Mouse (Mus musculus): ENCODE measurements at regions not wholly inside any gene's neighbourhood (a gene's known extent, or its start where the extent isn't known, plus 50 kb on each side); places are given as distances from the start of the nearest gene placed in this dataset.

DNA sequence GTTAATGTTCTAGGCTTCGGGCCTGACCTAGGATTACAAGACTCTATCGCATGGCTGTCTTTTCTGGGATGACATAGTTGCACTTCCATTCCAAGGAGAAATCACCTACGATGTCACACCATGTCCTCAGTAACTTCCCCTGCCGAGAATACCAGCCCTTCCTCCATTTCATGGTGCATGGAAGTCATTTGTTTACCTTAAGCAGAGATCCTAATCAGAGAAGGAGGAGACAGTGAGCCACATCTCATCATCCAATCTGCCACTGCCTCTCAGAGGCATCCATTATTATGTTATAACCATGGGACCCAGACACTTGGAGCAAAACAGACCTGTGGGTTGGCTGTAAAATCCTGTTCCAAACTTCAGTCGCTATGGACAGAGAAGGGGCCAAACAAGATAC, 550.1 kb upstream of the Klf4 start:
- no peak for TF ChIP-seq NANOG (IDR thresholded peaks at IDR 0.05; ENCODE audit: borderline replicate concordance, low read length)
- no peak for TF ChIP-seq CTCF (conservative IDR thresholded peaks at IDR 0.05; ENCODE audit: low read length)

Data from E14TG2a.4 (cell line).